Mouse (Mus musculus): ENCODE measurements at regions not wholly inside any gene's neighbourhood (a gene's known extent, or its start where the extent isn't known, plus 50 kb on each side); places are given as distances from the start of the nearest gene placed in this dataset.

DNA sequence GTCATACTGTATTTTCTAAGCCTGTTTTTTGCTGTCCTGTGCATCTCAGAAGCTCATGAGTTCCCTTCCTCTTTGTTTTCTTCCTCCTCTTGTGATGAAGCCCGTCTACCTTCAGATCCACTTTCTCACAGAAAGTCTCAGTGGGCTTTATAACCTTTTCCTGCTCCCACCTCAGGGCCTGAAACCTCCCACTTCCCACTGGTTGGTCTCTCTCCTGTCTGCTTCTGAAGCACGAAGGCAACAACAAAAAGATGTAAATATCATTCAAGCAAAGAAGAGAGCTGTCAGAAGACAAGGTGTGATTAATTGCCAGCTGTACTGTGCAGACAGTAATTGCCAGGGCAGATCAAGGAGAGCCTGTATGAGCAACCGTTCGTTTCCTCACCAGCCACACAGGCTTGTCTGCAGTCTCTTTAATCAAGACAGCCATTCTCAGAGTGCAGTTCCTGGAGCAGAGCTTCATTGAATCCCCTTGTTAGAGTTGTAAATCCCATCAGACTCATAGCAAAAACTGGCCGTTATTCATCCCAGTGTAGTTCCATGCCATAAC is 80.0 kb upstream of the Mark1 start:
- Histone ChIP-seq H3K9ac (no peak overlapping the region), H3K4me1 (peaks cover 8% of the 10 kb centered on the region; the same call in 1 of the 2 replicates), H3K27ac (no peak overlapping the region), H3K4me2 (replicated peaks) (no peak overlapping the region), H3K9me3 (no peaks in the 10 kb centered on the region), H3K4me3 (no peak overlapping the region), H3K27me3 (replicated peaks) (no peaks in the 10 kb centered on the region), H3K36me3 (no peaks in the 10 kb centered on the region)
- WGBS: 14% methylated on average over 5 of the region's 5 CpGs
- 0 out of 2 replicates have a peak, but pooled peaks have one; percentile 29 for ATAC-seq (ENCODE audit: low FRiP score, low read depth)

DNA sequence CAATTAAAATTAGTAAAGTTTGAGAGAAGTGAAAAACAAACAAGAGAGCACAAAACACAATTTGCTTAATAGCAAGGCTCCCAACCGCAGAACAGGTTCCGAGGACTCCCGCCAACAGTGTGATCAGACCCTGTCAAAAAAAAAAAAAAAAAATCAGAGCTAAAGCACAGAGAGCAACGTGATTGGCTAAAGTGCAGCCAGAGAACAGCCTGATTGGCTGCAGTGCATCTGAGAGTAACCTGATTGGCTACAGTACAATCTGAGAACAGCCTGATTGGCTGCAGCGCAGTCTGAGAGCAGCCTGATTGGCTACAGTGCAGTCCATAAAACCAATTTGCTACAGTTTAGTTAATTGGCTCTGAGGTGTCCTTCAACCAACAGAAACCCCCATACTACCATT is 74.6 kb upstream of the Mark1 start:
- no peaks in the 10 kb centered on the region for H3K4me1 ChIP-seq
- H3K4me2 ChIP-seq (replicated peaks): no peak overlapping the region
- no peaks in the 10 kb centered on the region for H3K36me3 ChIP-seq
- H3K9ac ChIP-seq: no peak overlapping the region
- H3K27ac ChIP-seq: no peak overlapping the region
- no peaks in the 10 kb centered on the region for H3K9me3 ChIP-seq
- no peaks in the 10 kb centered on the region for H3K27me3 ChIP-seq (replicated peaks)
- 88% methylated on average over 5 of the region's 5 CpGs for WGBS
- no peak for ATAC-seq (ENCODE audit: low FRiP score, low read depth)
- no peak overlapping the region for H3K4me3 ChIP-seq

DNA sequence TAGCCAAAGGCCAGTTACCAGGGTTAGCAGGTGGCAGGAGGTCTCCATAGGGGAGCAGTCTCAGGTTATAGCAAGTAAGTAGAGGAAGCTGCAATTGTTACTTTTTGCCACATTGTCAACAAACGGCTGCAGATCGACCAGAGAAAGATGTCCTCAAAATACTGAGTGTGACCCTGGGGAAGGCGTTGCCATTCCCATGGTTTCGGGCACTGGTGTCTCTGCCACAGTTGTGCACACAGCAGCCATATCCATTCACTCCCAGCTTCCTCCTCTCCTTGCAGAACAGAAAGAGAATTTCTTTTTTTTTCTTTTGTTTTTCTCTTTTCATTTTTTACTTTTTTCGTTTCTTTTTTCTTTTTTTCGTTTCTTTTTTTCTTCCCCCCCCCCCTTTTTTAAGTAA is 73.4 kb upstream of the Mark1 start:
- Histone ChIP-seq H3K27ac (no peak overlapping the region), H3K4me1 (no peaks in the 10 kb centered on the region), H3K27me3 (replicated peaks) (no peaks in the 10 kb centered on the region), H3K36me3 (no peaks in the 10 kb centered on the region), H3K4me2 (replicated peaks) (no peak overlapping the region), H3K4me3 (no peak overlapping the region), H3K9ac (no peak overlapping the region), H3K9me3 (no peaks in the 10 kb centered on the region)
- no peak for ATAC-seq (ENCODE audit: low FRiP score, low read depth)
- WGBS: 65% methylated on average over 6 of the region's 6 CpGs

GRCm38 (mm10) chr1:185071566-185071965 is 72.2 kb upstream of the Mark1 start:
- Histone ChIP-seq H3K36me3 (no peaks in the 10 kb centered on the region), H3K4me1 (no peaks in the 10 kb centered on the region), H3K27me3 (replicated peaks) (no peaks in the 10 kb centered on the region), H3K9me3 (no peaks in the 10 kb centered on the region), H3K27ac (no peak overlapping the region), H3K4me2 (replicated peaks) (no peak overlapping the region), H3K4me3 (no peak overlapping the region), H3K9ac (no peak overlapping the region)
- no peak for ATAC-seq (ENCODE audit: low FRiP score, low read depth)
- 55% methylated on average over 7 of the region's 7 CpGs for WGBS

- Histone ChIP-seq H3K27me3 (replicated peaks) (no peaks in the 10 kb centered on the region), H3K4me3 (no peak overlapping the region), H3K4me2 (replicated peaks) (no peak overlapping the region), H3K27ac (no peak overlapping the region), H3K4me1 (no peaks in the 10 kb centered on the region), H3K36me3 (no peaks in the 10 kb centered on the region), H3K9me3 (no peaks in the 10 kb centered on the region), H3K9ac (no peak overlapping the region)
- no peak for ATAC-seq (ENCODE audit: low FRiP score, low read depth)
- WGBS: 77% methylated on average over 3 of the region's 3 CpGs
Measured at GRCm38 (mm10) chr1:185070853-185071149, 71.4 kb upstream of the Mark1 start.

DNA sequence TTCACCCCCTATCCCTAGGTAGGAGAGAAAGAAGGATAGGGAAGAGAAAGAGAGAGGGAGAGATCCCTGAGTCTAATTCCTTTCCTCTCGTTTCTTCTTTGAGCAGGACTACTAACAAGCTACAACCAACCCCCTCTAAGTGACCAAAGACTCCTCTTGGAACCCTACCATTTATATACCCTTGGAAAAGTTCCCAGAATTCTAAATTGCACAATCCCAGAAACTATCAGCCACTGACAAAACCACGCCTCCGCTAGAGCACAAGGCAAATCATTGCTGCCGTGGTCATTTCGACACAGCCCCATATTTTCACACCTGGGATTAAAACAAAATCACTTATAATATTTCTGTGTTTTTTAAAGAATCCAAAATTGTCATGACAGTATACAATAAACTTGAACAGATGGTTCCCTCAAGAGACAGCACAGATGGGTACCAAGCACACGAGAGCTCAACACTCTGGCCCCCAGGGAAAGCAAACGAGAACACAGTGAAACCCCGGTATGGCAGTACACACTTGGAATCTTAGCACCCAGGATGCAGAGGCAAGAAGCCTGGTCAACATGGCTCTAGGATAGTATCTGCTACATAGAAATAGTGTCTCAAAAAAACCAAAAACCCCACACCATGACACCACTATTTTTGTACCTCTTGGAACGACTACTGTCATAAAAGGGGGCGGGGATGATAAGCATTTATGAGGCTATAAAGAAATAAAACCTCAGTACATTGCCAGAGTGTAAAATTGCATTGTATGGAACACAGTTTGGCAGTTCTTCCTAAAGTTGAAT is 70.9 kb upstream of the Mark1 start:
- Histone ChIP-seq H3K4me2 (replicated peaks) (no peak overlapping the region), H3K4me1 (no peaks in the 10 kb centered on the region), H3K27ac (no peak overlapping the region), H3K4me3 (no peak overlapping the region), H3K27me3 (replicated peaks) (no peaks in the 10 kb centered on the region), H3K9me3 (no peaks in the 10 kb centered on the region), H3K9ac (no peak overlapping the region), H3K36me3 (no peaks in the 10 kb centered on the region)
- WGBS: 55% methylated on average over 10 of the region's 10 CpGs
- no peak for ATAC-seq (ENCODE audit: low FRiP score, low read depth)

GRCm38 (mm10) chr1:185068136-185068535 is 68.8 kb upstream of the Mark1 start:
- Histone ChIP-seq H3K4me2 (replicated peaks) (no peak overlapping the region), H3K4me3 (no peak overlapping the region), H3K9me3 (no peaks in the 10 kb centered on the region), H3K27me3 (replicated peaks) (no peaks in the 10 kb centered on the region), H3K27ac (no peak overlapping the region), H3K36me3 (no peaks in the 10 kb centered on the region), H3K9ac (no peak overlapping the region), H3K4me1 (no peaks in the 10 kb centered on the region)
- no peak for ATAC-seq (ENCODE audit: low FRiP score, low read depth)
- WGBS: 91% methylated on average over 6 of the region's 6 CpGs

GRCm38 (mm10) chr1:185067661-185068060 is 68.3 kb upstream of the Mark1 start:
- 81% methylated on average over 5 of the region's 5 CpGs for whole genome bisulfite sequencing
- no peak overlapping the region for H3K27ac ChIP-seq
- H3K4me3 ChIP-seq: no peak overlapping the region
- no peaks in the 10 kb centered on the region for H3K4me1 ChIP-seq
- no peaks in the 10 kb centered on the region for H3K9me3 ChIP-seq
- H3K9ac ChIP-seq: no peak overlapping the region
- H3K27me3 ChIP-seq (replicated peaks): no peaks in the 10 kb centered on the region
- no peaks in the 10 kb centered on the region for H3K36me3 ChIP-seq
- ATAC-seq (ENCODE audit: low FRiP score, low read depth): no peak
- H3K4me2 ChIP-seq (replicated peaks): no peak overlapping the region

- 65% methylated on average over 3 of the region's 3 CpGs for WGBS
- no peaks in the 10 kb centered on the region for H3K36me3 ChIP-seq
Measured at GRCm38 (mm10) chr1:185065056-185065455, 65.7 kb upstream of the Mark1 start.

GRCm38 (mm10) chr1:185062103-185062502 is 62.7 kb upstream of the Mark1 start:
- Histone ChIP-seq H3K9me3 (no peaks in the 10 kb centered on the region), H3K27me3 (replicated peaks) (no peaks in the 10 kb centered on the region), H3K9ac (no peak overlapping the region), H3K4me3 (no peak overlapping the region), H3K36me3 (no peaks in the 10 kb centered on the region), H3K27ac (no peak overlapping the region), H3K4me1 (no peaks in the 10 kb centered on the region), H3K4me2 (replicated peaks) (no peak overlapping the region)
- ATAC-seq (ENCODE audit: low FRiP score, low read depth): no peak
- WGBS: 77% methylated on average over 11 of the region's 11 CpGs

More at GRCm38 (mm10) chr1:185065056-185065455, 65.7 kb upstream of the Mark1 start:
- Histone ChIP-seq H3K9ac (no peak overlapping the region), H3K9me3 (no peaks in the 10 kb centered on the region), H3K4me1 (no peaks in the 10 kb centered on the region), H3K4me3 (no peak overlapping the region), H3K4me2 (replicated peaks) (no peak overlapping the region), H3K27me3 (replicated peaks) (no peaks in the 10 kb centered on the region), H3K27ac (no peak overlapping the region)
- no peak for ATAC-seq (ENCODE audit: low FRiP score, low read depth)

DNA sequence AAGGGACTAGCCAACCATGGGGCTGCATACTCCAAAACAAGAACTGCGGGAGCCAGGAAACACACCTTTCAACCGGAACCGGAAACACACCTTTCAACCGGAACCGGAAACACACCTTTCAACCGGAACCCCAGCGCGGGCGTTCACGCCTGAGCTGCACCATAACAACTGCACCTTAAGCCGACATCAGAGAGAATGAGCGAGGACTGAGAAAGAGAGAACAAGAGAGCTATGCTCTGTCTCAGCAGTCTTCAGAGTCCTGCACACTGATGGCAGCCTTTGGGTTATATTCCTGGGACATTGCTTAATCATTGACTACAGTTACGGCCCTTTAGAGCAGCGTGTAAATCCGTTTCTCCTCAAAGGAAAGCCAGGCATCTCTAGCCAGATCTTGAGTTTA is 58.1 kb upstream of the Mark1 start:
- Histone ChIP-seq H3K4me3 (no peak overlapping the region), H3K4me2 (replicated peaks) (no peak overlapping the region), H3K36me3 (no peaks in the 10 kb centered on the region), H3K9me3 (no peaks in the 10 kb centered on the region), H3K4me1 (no peaks in the 10 kb centered on the region), H3K27ac (no peak overlapping the region), H3K27me3 (replicated peaks) (no peaks in the 10 kb centered on the region), H3K9ac (no peak overlapping the region)
- WGBS: 73% methylated on average over 15 of the region's 15 CpGs
- ATAC-seq (ENCODE audit: low FRiP score, low read depth): no peak

GRCm38 (mm10) chr1:185052700-185053099 is 53.3 kb upstream of the Mark1 start:
- WGBS: 84% methylated on average over 6 of the region's 6 CpGs
- H3K4me1 ChIP-seq: no peaks in the 10 kb centered on the region; the same call in 1 of the 2 replicates
- no peak overlapping the region for H3K9ac ChIP-seq
- H3K9me3 ChIP-seq: no peaks in the 10 kb centered on the region
- no peak for ATAC-seq (ENCODE audit: low FRiP score, low read depth)
- H3K27ac ChIP-seq: no peak overlapping the region
- no peak overlapping the region for H3K4me2 ChIP-seq (replicated peaks)
- no peak overlapping the region for H3K4me3 ChIP-seq
- H3K27me3 ChIP-seq (replicated peaks): no peaks in the 10 kb centered on the region
- H3K36me3 ChIP-seq: no peaks in the 10 kb centered on the region

DNA sequence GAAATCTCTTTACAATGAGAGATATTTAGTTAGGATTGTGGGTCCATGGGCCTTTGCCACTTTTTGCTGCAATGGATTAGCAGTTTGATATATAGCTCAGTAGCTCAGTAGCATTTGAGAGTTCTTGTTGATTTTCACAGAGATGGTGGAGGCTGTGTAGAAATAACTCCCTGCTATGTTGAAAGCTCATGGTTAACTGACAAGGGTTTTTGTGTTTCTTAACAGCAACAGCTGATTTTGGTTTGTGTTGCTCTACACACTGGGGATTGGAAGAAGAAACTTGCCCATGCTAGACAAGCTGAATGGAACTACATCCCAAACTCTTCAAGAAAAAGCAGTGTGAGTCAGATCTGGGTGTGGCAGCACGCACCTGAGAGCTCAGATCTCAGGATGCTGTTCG is 50.6 kb upstream of the Mark1 start:
- no peaks in the 10 kb centered on the region for H3K27me3 ChIP-seq (replicated peaks)
- no peak overlapping the region for H3K4me3 ChIP-seq
- no peaks in the 10 kb centered on the region; the same call in 1 of the 2 replicates for H3K4me1 ChIP-seq
- 91% methylated on average over 2 of the region's 2 CpGs for WGBS
- no peak for ATAC-seq (ENCODE audit: low FRiP score, low read depth)
- no peak overlapping the region for H3K27ac ChIP-seq
- no peaks in the 10 kb centered on the region for H3K9me3 ChIP-seq
- H3K9ac ChIP-seq: no peak overlapping the region
- no peaks in the 10 kb centered on the region for H3K36me3 ChIP-seq
- H3K4me2 ChIP-seq (replicated peaks): no peak overlapping the region
